Mouse (Mus musculus): ENCODE results near the gene Adarb2.
"Not testable (repeated sequence)": the region's sequence is repeated elsewhere in the genome, so short reads cannot be mapped to it uniquely, and the experiment has no call there.

Gene Adarb2

DNA sequence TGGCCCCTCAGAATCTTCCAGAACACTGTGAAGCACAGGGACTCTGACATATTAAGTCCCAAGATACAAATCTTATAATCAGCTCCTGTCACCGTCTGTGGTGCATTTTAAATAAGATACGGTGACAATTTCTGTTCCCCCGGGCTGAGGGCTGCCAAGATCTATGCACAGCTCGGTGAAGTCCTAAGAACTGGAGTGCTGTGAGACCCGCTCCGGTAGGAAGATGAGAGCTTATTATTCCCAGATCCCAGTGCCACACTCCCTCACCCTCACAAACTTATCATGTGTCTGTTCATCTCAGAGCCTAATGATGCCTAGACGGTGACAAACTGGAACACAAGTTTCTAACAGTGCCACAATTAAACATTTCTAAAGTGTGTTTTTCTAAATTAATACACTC is 384.8 kb downstream of the Adarb2 start:
- no peak for DNase-seq (ENCODE audit: low read depth, low spot score)

DNA sequence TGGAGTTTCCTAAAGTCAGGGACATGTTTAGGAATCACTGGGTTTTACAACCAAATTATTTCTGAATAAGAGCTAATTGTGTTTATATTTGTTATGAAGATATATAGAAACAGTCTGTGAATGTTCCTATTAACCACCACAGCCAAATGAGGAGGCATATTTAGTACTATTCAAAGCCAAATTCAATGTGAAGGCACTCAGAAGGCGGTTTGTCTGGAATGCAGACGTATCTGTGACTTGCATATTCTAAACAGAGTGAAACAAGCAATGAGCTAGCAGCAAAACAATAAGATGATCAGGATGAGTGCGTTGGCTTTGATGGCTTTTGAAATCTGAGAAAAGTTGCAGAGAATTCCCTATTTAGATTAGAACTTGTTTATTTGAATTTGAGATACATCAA is 387.8 kb downstream of the Adarb2 start:
- no peak for DNase-seq (ENCODE audit: low read depth, low spot score)

DNA sequence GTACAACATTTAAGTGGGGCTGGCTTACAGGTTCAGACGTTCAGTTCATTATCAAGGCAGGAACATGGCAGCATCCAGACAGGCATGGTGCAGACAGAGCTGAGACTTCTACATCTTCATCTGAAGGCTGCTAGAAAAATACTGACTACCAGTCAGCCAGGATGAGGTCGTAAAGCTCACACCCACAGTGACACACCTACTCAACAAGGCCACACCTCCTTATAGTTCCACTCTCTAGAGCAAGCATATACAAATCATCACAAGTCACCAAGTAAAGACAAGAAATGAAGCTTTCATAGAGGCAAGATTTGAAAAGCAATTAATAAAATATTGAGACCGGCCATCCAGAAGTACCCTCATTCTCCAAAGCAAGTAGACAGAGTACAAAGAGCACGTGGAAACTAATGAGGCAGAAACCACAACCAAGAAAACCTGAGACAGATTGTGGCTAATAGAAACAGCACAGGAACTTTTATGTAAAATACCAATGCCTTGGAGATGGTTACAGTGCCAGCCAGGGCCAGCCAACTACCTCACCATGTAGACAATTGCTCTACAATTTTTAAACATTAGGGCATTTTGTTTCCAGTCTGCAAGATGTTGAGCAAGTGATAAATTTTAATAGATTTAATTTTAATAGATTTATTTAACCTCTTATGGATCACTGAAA is 394.4 kb downstream of the Adarb2 start:
- no peak for DNase-seq (ENCODE audit: low read depth, low spot score)

DNA sequence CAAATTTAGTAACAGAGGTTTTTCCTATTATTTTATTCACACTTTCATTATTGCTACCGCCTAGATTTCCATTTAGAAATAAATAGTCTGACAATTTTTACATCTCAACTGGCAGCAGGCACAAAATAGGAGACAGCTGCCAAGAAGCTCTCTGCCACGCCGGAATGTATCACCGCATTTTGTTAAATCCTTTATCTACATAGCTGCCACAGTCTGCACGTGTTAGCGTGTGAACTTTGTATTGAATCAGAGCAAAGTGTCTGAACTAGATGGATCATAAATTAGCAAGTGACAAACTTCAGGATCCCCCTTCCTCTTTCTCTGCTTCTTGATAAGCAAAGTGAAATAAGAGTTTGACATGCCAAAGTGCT is 395.0 kb downstream of the Adarb2 start:
- DNase-seq (ENCODE audit: low read depth, low spot score): no peak

DNA sequence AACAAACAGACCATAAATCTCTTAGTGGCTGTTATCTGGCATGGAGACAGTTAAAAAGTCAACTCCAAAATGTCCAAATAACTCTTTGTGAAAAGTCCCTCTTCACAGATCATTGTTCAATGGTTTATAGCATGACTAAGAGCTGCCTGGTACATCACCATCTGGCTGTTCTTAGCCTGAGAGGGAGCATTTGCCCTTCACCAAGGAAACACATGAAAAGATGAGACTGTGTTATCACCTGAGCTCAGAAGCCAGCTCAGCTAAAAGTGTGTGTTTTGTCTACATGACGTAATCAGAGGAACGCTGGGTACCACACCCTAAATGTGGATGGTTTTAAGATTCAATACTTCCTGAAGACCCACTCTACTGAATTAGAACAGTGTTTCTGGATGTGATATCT is 403.0 kb downstream of the Adarb2 start:
- no peak for DNase-seq (ENCODE audit: low read depth, low spot score)

DNA sequence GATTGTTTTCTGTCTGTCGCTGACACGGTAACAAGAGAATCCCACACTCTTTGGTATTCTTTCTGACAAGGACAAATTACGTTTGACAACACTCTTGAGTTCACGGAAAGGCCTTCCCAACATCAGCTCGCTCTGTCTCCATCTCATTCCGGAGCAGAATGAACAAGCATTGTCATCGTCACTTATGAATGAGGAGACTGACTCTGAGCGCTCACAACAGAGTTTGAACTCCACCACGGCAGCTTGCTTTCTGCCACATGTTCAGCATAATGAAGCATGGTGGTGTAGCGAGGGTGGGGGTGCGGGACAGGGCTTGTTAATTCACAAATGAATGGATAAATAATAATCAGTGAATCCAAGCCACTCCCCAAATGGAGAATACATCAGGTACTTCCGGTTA is 405.4 kb downstream of the Adarb2 start:
- DNase-seq (ENCODE audit: low read depth, low spot score): no peak

DNA sequence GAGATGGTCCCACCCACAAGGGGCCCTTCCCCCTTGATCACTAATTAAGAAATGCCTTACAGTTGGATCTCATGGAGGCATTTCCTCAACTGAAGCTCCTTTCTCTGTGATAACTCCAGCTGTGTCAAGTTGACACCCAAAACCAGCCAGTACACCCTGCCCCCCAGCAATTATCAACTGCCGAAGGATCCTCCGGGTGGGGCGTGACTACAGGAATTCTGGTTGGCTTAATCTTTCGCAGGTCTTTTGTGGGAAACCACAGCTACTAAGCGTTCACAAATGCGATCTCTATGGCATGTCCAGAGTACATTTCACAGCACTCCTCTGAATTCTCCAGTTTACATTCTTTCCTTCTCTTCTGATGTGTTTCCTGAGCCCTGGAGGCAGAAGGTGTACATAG is 406.3 kb downstream of the Adarb2 start:
- not testable (repeated sequence) for DNase-seq (ENCODE audit: low read depth, low spot score)

DNA sequence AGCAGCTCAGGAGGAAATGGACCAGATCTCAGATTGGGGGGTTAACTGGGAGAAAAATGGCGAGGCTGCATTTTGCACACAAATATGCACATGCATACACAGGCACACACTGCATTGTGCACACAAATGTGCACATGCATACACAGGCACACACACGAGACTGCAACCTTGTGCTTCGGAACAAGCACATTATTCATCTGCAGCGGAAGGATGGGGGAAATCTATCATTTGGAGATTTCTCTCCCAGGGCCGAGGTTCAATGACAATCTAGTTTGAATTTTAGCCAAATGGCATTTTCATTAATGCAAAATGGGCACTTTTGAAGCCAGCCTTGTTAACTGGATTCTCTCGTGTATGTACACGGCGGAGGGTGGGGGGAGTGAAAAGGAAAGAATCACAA is 408.3 kb downstream of the Adarb2 start:
- DNase-seq (ENCODE audit: low read depth, low spot score): no peak

DNA sequence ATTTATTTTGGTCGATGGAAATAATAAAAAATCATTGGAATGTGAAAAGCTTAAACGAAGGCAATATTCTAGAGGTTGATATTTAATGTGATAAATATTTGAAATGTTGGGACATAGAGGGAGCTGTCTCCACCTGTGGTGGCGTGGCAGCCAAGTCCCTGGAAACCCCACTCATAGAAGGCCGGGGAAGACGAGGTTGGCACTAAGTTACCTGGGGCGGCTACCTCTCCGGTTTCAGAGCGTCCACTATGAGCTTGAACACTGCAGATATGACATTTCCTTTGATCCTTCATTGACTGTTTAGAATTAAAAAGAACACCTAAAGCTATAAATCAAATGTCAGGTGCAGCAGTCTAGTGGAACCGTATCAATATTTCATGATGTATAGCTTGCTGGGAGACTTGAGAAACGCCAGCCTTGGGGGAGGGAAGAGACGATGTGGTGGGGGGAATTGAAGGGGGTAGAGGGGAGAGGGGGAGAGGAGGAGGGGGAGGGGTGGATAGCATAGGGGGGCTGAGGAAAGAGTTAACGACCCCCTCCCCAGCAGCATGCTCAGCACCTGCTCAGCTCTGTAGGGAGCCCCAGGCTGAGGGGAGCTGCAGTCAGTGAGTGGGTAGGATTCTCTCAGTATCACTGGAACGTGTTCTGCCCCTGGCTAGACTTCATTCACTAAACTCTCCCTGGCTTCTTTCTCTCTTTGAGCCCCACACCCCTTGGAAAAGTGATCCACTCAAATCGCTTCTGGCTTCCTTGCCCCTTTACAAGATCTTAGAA is 410.1 kb downstream of the Adarb2 start:
- DNase-seq (ENCODE audit: low read depth, low spot score): no peak

DNA sequence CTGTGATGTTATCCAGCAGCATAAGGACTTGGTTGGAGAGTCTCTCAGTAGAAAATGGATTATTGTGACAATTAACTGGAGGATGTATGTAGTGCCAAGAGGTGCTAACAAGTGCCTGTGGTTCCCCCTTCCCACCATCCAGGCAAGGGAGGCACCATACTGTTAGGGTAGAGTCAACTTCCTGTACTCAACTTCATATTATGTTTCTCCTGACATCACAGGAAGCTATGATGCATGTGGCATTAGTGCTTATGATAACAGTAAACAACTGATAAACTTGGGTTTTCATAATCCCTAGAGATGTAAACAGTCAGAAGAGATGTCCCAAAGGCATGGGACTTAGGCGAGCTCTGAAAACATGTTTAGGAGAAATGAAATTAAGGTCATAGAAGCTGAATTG is 414.0 kb downstream of the Adarb2 start:
- DNase-seq (ENCODE audit: low read depth, low spot score): no peak

DNA sequence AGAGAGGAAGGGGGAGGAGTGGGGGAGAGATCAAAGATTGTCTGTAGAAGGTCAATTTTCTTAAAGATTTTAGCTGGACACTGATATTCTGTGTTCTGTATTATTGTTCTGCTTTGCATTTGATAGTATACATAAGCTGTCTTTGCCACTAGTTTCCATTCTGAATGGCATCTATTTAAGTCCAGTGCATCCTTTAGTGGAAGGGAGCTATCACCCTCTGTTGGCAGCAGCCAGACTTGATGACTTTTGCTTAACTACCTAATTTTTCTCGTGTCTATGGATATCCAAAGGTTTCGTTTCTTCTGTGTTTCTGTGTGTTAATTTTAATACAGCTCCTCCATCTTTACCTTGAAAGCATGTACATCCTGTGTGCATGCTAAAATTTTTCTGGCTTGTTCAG is 419.6 kb downstream of the Adarb2 start:
- DNase-seq (ENCODE audit: low read depth, low spot score): no peak

DNA sequence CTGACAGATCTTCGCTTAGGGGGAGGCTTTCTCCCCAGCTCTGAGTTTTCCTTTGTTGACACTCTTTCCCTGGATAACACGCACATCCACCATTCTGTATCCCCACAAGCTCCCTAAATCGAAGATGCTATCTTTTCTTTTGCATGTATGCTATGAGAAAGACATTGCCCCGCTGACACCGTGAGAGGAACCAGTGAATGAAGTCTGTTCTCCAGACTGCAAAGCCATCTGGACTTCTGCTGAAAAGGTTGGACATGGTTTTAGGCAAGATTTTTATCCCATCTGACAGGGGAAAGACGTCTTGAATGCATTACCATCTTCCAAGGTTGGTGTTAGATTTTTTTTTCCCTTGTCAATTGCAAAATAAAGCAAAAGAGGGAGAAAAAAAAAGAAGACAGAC is 426.9 kb downstream of the Adarb2 start:
- no peak for DNase-seq (ENCODE audit: low read depth, low spot score)

DNA sequence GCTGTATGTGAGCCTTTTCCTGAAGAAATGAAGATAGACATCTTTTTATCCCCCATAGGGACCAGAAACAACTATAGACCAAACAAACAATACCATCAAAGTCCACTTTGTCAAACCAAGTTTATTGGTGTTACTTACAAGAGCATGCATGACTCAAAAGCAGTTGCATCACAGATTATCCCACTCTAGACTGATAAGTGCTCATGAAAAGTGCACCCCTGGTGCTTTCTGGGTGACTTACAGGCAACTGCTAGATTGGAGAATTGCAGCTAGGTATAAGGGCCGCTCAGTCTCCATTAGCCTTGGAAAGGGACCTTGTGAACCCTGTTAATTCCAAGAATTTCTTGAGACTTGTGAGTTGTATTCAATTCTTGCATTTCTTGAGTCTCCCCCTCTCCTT is 429.0 kb downstream of the Adarb2 start:
- no peak for DNase-seq (ENCODE audit: low read depth, low spot score)

DNA sequence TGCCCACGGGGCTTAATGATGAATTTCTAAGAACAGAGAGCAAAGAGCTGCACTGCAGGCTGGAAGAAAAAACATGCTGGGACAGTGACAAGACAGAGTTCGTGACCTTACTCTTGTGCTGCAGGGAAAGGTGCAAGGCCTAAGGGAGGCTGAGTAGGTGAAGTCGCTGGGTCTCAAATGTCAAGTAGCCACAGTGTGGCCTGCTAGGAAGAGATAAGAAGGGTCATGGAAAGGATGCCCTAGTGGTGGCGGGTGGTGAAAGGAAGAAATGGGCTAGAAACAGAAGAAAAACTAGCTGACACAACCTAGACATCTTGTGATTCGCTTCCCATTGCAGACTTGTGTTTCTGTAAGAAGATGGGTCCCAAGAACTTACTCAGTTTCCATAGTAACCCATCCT is 429.4 kb downstream of the Adarb2 start:
- DNase-seq (ENCODE audit: low read depth, low spot score): no peak

DNA sequence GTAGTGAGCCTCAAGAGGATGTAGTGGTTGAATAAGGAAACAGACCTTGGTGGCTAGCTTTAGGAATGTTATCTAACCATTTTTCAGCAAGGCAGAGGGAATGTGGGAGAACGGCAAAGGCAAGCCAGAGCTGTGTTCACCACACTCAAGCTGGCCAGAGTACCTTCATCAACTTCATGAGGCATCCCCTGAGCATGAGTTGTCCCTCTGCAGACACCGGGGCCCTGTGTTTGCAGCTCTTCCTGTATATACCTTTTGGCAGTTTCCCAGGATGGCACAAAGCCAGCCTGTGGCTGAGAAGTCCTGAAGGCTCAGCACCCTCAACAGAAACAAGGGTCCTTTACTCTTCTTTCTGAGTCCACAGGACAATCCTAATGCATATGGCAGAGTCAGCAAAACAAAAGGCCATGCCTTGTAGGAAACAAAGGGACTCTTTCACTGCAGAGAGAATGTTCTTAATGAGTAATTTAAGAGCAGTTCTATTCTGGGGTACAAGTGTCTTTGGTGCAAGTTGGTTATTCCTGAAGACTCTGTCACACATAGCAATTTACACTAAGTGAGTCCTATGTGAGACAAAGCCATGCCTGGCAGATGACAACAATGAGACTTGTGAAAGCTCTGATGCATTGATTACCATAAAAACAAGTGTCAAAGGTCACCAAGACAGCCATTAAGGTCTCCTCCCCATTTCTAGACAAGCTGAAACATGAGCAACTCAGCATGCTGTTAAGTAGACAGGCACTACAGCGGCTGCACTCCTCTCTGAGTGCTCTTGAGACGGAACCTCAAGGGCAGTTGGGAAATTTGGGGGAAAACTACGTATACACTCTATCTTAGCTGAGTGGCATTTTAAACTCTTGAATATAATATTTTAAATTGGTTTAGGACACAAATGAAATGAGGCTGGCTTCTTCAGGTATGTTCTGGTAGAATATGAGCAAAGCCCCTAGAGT is 431.0 kb downstream of the Adarb2 start:
- DNase-seq (ENCODE audit: low read depth, low spot score): no peak

DNA sequence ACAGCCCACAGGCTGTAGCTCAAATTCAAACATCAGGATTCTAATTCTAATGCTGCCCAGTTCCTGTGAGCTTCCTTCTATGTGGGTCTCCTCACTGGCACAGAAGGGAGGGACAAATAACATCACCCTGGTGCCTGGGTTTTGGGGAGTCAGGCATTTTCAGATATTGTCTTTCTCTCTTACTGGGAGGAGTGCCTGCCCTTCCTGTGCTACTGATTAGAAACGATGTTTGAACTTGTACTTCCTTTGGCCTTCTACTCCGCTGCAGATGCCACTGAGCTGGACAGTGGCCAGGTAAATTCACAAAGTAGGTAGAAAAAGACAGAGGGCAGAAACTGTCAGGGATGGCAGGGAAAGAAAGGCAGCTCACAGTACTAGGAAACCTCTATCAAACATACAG is 439.4 kb downstream of the Adarb2 start:
- no peak for DNase-seq (ENCODE audit: low read depth, low spot score)

DNA sequence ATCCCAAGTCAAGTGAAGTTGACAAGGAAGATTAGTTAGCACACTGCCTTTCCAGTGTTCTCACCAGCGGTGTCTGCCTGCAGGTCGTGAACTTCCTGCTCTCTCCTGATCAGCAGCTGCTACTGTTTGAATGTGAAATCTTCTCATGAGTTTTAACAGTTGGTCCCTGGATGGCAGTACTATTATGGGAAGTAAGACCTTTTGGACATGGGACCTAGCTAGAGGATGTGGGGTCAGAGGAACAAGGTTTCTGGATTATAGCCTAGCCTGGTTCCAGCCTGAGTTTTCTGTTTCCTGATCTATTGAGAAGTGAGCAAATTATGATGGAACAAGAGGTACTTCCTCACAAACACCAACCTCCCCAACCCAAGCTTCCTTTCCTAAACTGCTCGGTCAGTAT is 441.3 kb downstream of the Adarb2 start:
- no peak for DNase-seq (ENCODE audit: low read depth, low spot score)

DNA sequence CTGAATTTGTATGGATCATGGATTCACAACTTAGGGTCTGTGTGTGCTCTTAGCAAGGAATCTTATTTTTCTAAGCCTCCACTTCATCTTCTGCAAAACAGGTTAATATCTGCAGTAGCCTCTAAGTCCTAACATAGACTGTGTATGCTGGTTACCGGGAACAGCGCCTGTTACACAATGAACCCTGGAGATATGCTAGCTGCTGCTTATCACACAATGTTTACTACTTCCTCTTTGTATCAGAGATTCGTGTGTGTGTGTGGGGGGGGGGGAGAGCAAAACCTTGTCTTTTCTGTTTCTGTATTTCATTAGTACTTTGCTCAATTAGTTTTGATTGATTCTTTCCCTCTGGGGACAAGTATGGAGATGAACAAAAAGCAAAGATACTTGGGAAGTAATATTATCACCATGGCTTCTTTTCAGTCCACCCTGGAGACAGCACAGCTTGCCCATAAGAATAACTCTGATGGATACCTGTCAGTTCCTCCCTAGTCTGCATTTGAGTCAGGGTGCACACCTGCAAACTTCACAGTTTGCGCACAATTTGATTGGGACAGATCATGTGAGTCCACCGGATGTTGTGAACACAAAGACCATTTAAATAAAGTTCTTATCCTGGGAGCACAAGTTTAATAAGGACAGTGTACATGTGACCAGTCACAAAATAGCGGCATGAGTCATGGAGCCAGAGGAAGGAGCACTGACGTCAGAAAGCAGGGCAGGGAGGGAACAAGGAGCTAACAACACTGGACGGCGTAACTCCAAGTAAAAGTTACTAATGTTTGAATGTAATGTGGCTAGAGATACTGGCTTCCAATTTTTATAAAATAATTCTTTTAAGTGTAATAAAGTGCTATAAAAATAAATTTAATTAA is 442.4 kb downstream of the Adarb2 start:
- no peak for DNase-seq (ENCODE audit: low read depth, low spot score)

DNA sequence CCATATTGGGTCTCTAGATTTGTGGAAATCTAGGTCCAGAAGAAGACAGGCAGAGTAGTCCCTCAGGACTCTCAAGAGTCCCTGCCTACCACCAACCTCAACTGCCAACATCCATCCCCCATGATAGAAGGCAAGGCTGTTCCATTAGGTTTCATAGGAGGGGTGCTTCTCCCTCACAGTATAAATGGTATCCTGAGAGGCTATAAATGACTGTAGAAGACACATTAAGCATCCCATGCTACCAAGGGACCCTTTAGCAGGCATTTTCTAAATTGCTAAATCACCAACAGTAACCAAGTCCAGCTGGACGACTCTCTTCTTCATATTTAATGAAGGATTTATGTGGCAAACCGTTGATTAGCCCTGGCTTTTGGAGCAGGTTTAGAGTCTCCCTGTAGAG is 446.6 kb downstream of the Adarb2 start:
- no peak for DNase-seq (ENCODE audit: low read depth, low spot score)

DNA sequence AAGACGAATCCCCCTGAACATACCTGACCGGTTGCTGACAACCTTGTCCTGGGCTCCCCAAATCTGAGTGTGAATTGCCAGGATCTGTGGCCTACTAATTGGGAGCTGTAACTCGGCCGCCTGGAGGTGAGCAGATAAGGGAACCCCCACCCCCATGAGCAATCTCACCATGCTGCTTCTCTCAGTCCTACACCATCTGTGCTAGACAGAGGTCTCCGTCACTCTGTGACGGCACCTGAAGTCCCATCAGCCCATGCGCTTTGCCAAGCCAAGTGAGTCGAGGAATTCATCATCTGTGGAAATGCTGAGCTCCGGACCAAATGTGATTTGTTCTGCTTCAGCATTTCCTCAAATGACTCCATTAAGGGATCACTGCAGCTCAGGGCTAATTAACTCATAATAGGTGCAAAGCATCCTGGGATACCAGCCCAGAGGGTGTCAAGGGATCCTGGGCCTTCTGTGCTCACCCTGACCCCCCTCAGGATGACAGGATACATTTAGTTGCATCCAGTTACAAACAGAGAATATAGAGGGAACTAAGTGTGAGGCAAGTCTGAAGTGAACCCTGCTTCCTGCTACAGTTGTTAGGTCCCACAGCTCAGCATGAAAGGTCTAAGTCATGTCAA is 462.1 kb downstream of the Adarb2 start:
- no peak for DNase-seq (ENCODE audit: low read depth, low spot score)

DNA sequence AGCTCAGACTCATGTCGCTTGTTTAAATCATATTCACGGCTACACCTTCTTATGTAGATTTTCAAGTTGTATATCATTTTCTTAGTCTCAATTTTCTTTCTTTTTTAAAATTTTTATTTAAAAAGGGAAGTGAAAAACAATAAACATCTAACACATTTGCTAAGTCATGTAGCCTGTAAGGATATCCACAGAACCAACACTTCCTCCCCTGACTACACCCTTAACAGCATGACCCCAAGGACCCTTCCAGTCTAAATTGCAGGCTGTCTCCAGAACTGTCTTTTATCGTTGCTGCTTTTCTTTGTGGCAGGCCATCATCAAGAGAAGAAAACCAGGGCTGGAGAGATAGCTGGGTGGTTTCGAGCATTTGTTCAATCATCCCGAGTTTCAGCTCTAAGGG is 474.5 kb downstream of the Adarb2 start:
- no peak for DNase-seq (ENCODE audit: low read depth, low spot score)

Data from retina, adult 2 months (tissue).